Mouse (Mus musculus): ENCODE results near the gene Lgmn. TPM values are rescaled to one million over a fixed set of nuclear protein-coding genes. Genes with fewer than 3 reads are reported as not detected.

The Lgmn gene
- 67.3 and 73.1 TPM in 2 replicates for polyA plus RNA-seq (2015; fragmentation: Nextera tagmentation; extraction: Ambion mirVana)

DNA sequence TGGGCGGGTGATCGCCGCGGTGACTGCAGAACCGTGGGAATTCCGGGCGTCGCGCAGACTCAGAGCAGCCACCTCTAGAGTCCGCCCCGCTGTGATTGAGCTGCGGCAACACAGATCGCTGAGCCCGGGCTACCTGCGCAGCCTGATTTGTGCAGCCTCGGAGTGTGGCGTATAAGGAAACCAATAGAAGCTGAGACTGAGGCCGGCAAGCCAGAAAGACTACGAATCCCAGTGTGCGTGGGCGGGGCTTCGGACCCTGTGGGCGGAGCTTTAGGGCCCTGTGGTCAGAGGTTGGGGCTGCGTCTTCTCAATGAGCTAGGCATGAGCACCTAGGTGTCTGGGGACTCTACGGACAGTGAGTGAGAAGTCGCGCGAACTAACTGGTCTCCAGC, at the start of gene Lgmn:
Gene Lgmn, minus strand, starts transcription at position 182 of the 392 bp plus-strand sequence.
- Histone ChIP-seq H3K4me1 (peaks cover 22% of the 10 kb centered on the region), H3K4me3 (peak within 1 kb of the TSS; percentile 78), H3K36me3 (no peaks in the 10 kb centered on the region), H3K4me2 (replicated peaks) (peak within 1 kb of the TSS; percentile 62), H3K9me3 (no peaks in the 10 kb centered on the region), H3K27ac (replicated peaks) (peak within 1 kb of the TSS; percentile 74), H3K9ac (replicated peaks) (peak within 1 kb of the TSS; percentile 77), H3K27me3 (no peaks in the 10 kb centered on the region)
- under 1% methylated on average over 28 of the region's 28 CpGs for WGBS
- ATAC-seq (replicated peaks): peak; percentile 100

GRCm38 (mm10) chr12:102484946-102485345, 45.3 kb upstream of the Lgmn start:
- H3K4me3 ChIP-seq: no peak overlapping the region
- no peaks in the 10 kb centered on the region for H3K27me3 ChIP-seq
- H3K36me3 ChIP-seq: peaks cover 79% of the 10 kb centered on the region
- H3K9ac ChIP-seq (replicated peaks): no peak overlapping the region
- H3K4me2 ChIP-seq (replicated peaks): no peak overlapping the region
- H3K4me1 ChIP-seq: no peaks in the 10 kb centered on the region
- WGBS: 67% methylated on average over 3 of the region's 3 CpGs
- no peak for ATAC-seq (replicated peaks)
- H3K9me3 ChIP-seq: no peaks in the 10 kb centered on the region
- H3K27ac ChIP-seq (replicated peaks): no peak overlapping the region

DNA sequence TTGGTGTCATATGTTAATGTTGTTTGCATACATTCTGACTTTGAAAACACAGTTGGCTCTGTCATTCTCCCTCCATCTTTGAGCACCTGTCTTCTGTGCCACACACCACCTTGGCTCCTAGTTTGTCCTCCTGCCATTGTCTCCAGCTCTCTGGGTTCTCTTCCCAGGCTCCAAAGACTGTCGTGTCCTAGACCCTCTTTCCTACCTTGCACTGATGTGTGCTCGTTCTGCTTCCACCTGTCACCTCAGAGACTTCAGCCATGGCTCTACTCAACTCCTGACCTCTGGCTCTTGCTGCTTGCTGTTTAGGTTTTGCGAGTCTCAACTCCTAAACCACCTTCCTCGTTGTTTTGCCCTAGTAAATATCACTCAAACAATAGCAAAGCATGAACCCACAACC, 40.9 kb upstream of the Lgmn start:
- no peaks in the 10 kb centered on the region for H3K9me3 ChIP-seq
- WGBS: 87% methylated on average over 4 of the region's 4 CpGs
- H3K36me3 ChIP-seq: peaks cover 70% of the 10 kb centered on the region
- no peak overlapping the region for H3K9ac ChIP-seq (replicated peaks)
- ATAC-seq (replicated peaks): no peak
- no peak overlapping the region for H3K4me3 ChIP-seq
- H3K27me3 ChIP-seq: no peaks in the 10 kb centered on the region
- H3K27ac ChIP-seq (replicated peaks): no peak overlapping the region
- H3K4me2 ChIP-seq (replicated peaks): no peak overlapping the region
- H3K4me1 ChIP-seq: no peaks in the 10 kb centered on the region

GRCm38 (mm10) chr12:102474411-102474810, 34.8 kb upstream of the Lgmn start:
- Histone ChIP-seq H3K9ac (replicated peaks) (no peak overlapping the region), H3K27me3 (no peaks in the 10 kb centered on the region), H3K9me3 (no peaks in the 10 kb centered on the region), H3K4me1 (peaks cover 10% of the 10 kb centered on the region), H3K27ac (replicated peaks) (no peak overlapping the region), H3K4me2 (replicated peaks) (no peak overlapping the region), H3K36me3 (peaks cover 50% of the 10 kb centered on the region), H3K4me3 (no peak overlapping the region)
- WGBS: 92% methylated on average over 7 of the region's 7 CpGs
- ATAC-seq (replicated peaks): no peak

GRCm38 (mm10) chr12:102468894-102469764, 29.5 kb upstream of the Lgmn start, which contains the start of gene Golga5:
Gene Golga5 (plus strand): TSS chr12:102469135.
- peaks cover 10% of the 10 kb centered on the region for H3K4me1 ChIP-seq
- ATAC-seq (replicated peaks): peak; percentile 98

DNA sequence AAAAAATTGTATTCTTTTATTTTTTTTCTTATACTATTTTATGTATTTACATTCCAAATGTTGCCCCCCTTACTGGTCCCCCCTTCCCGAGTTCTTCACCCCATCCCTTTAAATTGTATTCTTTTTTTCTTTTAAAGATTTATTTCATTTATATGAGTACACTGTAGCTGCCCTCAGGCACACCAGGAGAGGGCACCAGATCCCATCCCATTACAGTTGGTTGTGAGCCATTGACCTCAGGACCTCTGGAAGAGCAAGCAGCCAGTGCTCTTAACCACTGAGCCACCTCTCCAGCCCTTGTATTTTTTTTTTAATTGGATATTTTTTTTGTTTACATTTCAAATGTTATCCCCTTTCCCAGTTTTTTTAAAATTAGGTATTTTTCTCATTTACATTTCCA, 28.5 kb upstream of the Lgmn start:
- Histone ChIP-seq H3K4me2 (replicated peaks) (no peak overlapping the region), H3K9me3 (no peaks in the 10 kb centered on the region), H3K27ac (replicated peaks) (no peak overlapping the region), H3K4me1 (peaks cover 10% of the 10 kb centered on the region), H3K36me3 (peaks cover 9% of the 10 kb centered on the region), H3K9ac (replicated peaks) (no peak overlapping the region), H3K4me3 (no peak overlapping the region), H3K27me3 (no peaks in the 10 kb centered on the region)
- 75% methylated on average over 1 of the region's 1 CpGs for WGBS
- ATAC-seq (replicated peaks): no peak

More at GRCm38 (mm10) chr12:102468894-102469764, 29.5 kb upstream of the Lgmn start, which contains the start of gene Golga5:
- no peaks in the 10 kb centered on the region for H3K9me3 ChIP-seq
- peaks cover 17% of the 10 kb centered on the region for H3K36me3 ChIP-seq
- H3K27me3 ChIP-seq: no peaks in the 10 kb centered on the region
- peak within 1 kb of the TSS; percentile 79 for H3K9ac ChIP-seq (replicated peaks)
- under 1% methylated on average over 77 of the region's 86 CpGs for WGBS
- peak within 1 kb of the TSS; percentile 81 for H3K27ac ChIP-seq (replicated peaks)
- H3K4me2 ChIP-seq (replicated peaks): peak within 1 kb of the TSS; percentile 96
- peak within 1 kb of the TSS; percentile 85 for H3K4me3 ChIP-seq

GRCm38 (mm10) chr12:102464650-102465049, 25.0 kb upstream of the Lgmn start:
- Histone ChIP-seq H3K4me2 (replicated peaks) (no peak overlapping the region), H3K36me3 (no peaks in the 10 kb centered on the region), H3K27me3 (no peaks in the 10 kb centered on the region), H3K9ac (replicated peaks) (no peak overlapping the region), H3K4me3 (no peak overlapping the region), H3K9me3 (no peaks in the 10 kb centered on the region), H3K4me1 (peaks cover 3% of the 10 kb centered on the region), H3K27ac (replicated peaks) (no peak overlapping the region)
- WGBS: 59% methylated on average over 4 of the region's 4 CpGs
- no peak for ATAC-seq (replicated peaks)

DNA sequence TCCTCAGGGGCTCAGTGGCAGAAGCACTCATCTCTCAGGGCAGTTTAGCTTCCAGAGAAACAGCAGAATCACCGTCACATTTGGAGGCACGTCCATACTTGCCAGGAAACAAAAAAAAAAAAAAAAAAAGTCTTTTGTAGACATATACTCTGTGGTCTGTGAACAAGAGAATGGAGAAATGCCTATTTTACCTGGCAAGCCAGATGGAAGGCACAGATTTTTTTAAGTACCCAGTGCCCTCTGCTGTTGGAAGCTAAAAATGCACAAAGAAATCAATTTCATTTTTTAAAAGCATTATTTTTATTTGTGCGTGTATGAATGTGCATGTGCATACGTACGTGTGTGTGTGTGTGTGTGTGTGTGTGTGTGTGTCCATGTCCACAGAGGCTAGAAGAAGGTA, 21.6 kb upstream of the Lgmn start:
- H3K9me3 ChIP-seq: no peaks in the 10 kb centered on the region
- no peak for ATAC-seq (replicated peaks)
- no peak overlapping the region for H3K9ac ChIP-seq (replicated peaks)
- no peaks in the 10 kb centered on the region for H3K4me1 ChIP-seq
- 71% methylated on average over 5 of the region's 5 CpGs for WGBS
- H3K4me3 ChIP-seq: no peak overlapping the region
- no peaks in the 10 kb centered on the region for H3K36me3 ChIP-seq
- no peak overlapping the region for H3K27ac ChIP-seq (replicated peaks)
- H3K27me3 ChIP-seq: no peaks in the 10 kb centered on the region
- no peak overlapping the region for H3K4me2 ChIP-seq (replicated peaks)

- H3K4me3 ChIP-seq: no peak overlapping the region
- H3K27me3 ChIP-seq: no peaks in the 10 kb centered on the region
- 77% methylated on average over 5 of the region's 5 CpGs for WGBS
- no peaks in the 10 kb centered on the region for H3K4me1 ChIP-seq
- H3K9ac ChIP-seq (replicated peaks): no peak overlapping the region
- no peak overlapping the region for H3K4me2 ChIP-seq (replicated peaks)
- ATAC-seq (replicated peaks): no peak
- H3K36me3 ChIP-seq: no peaks in the 10 kb centered on the region
- H3K27ac ChIP-seq (replicated peaks): no peak overlapping the region
- H3K9me3 ChIP-seq: no peaks in the 10 kb centered on the region
Measured at GRCm38 (mm10) chr12:102460014-102460413, 20.4 kb upstream of the Lgmn start.

DNA sequence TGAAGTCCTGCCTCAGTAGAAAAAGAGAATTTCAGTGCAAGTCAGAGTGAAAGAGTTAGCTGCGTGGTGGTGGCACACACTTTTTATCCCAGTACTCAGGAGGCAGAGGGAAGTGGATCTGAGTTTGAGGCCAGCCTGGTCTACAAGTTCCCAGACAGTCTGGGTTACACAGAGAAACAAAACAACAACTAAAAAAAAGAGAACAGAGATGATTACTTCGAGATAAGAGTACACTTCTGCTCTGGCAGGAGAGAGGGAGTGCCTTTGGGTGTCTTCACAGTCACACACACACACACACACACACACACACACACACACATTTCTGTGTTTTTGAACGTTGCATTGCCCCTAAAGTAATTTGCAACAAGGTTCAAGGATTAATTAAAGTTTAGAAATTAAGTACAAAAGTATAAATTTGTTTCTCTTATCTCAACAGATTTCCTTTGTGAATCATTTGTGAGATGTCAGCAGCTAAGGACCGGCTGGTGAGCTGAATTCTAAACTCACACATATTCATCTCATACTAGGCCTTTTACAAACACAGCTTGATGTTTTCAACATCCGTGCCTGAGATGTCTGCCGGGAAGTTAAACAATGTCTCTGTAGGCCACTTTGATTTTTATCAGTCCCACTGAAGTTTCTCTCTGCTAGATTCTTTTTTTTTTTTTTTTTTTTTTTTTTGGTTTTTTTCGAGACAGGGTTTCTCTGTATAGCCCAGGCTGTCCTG, 17.0 kb upstream of the Lgmn start:
- no peaks in the 10 kb centered on the region for H3K4me1 ChIP-seq
- H3K27ac ChIP-seq (replicated peaks): no peak overlapping the region
- no peak overlapping the region for H3K4me3 ChIP-seq
- 80% methylated on average over 7 of the region's 7 CpGs for WGBS
- H3K4me2 ChIP-seq (replicated peaks): no peak overlapping the region
- H3K9me3 ChIP-seq: no peaks in the 10 kb centered on the region
- no peak overlapping the region for H3K9ac ChIP-seq (replicated peaks)
- no peak for ATAC-seq (replicated peaks)
- no peaks in the 10 kb centered on the region for H3K27me3 ChIP-seq
- H3K36me3 ChIP-seq: no peaks in the 10 kb centered on the region

- no peak overlapping the region for H3K9ac ChIP-seq (replicated peaks)
- WGBS: 56% methylated on average over 6 of the region's 6 CpGs
- H3K4me3 ChIP-seq: no peak overlapping the region
- H3K4me1 ChIP-seq: no peaks in the 10 kb centered on the region
- no peak overlapping the region for H3K4me2 ChIP-seq (replicated peaks)
- no peak for ATAC-seq (replicated peaks)
- no peaks in the 10 kb centered on the region for H3K9me3 ChIP-seq
- no peaks in the 10 kb centered on the region for H3K36me3 ChIP-seq
- H3K27me3 ChIP-seq: no peaks in the 10 kb centered on the region
- H3K27ac ChIP-seq (replicated peaks): no peak overlapping the region
Measured at GRCm38 (mm10) chr12:102453581-102453980, 14.0 kb upstream of the Lgmn start.

GRCm38 (mm10) chr12:102451126-102451851, 11.7 kb upstream of the Lgmn start:
- Histone ChIP-seq H3K27me3 (no peaks in the 10 kb centered on the region), H3K27ac (replicated peaks) (no peak overlapping the region), H3K36me3 (no peaks in the 10 kb centered on the region), H3K4me1 (no peaks in the 10 kb centered on the region), H3K9ac (replicated peaks) (no peak overlapping the region), H3K9me3 (no peaks in the 10 kb centered on the region), H3K4me2 (replicated peaks) (no peak overlapping the region), H3K4me3 (no peak overlapping the region)
- ATAC-seq (replicated peaks): no peak
- WGBS: 64% methylated on average over 8 of the region's 8 CpGs

All from forebrain, embryonic 15.5 days (tissue).